Mouse (Mus musculus) retina, postnatal 1 day (tissue): ENCODE measurements around the gene 6030468B19Rik.
"Not testable (repeated sequence)": the region's sequence is repeated elsewhere in the genome, so short reads cannot be mapped to it uniquely, and the experiment has no call there.

Experiments used
- DNase-seq: peaks from one replicate; pipeline ENCODE4 v3.0.0-alpha.2; 2012

Gene 6030468B19Rik

GRCm38 (mm10) chr11:117779434-117780198, 17.8 kb upstream of the 6030468B19Rik start:
- DNase-seq, result peak; percentile 86

GRCm38 (mm10) chr11:117780199-117780515, 17.3 kb upstream of the 6030468B19Rik start:
- DNase-seq, result no peak

DNA sequence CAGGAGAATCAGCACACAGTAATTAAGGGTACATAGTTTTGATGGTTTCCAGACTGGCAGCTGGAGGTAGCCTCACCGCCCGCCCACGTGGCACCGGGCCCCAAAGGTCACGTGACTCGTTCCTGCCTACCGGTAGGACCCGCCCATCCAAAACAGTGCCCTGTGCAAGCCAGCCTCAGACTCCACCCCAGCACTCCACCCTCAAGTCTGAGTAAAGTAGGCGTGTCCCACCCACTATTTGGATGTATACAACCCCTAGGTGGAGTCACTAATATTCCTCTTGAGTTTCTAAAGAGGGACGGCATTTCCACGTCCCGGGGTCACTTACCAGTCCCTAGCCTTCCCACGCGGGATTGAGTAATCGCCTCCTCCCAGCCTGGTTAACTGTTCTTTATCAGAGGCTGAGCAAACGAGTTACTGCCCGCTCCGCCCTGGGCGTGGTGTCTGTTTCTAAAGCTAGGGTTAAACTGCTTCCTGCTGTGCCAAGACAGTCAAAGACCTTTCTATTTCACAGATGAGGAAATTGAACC, 16.8 kb upstream of the 6030468B19Rik start:
- DNase-seq, result peak; percentile 71

- peak; percentile 43 for DNase-seq
Observed at GRCm38 (mm10) chr11:117781199-117781821, 16.1 kb upstream of the 6030468B19Rik start.

DNA sequence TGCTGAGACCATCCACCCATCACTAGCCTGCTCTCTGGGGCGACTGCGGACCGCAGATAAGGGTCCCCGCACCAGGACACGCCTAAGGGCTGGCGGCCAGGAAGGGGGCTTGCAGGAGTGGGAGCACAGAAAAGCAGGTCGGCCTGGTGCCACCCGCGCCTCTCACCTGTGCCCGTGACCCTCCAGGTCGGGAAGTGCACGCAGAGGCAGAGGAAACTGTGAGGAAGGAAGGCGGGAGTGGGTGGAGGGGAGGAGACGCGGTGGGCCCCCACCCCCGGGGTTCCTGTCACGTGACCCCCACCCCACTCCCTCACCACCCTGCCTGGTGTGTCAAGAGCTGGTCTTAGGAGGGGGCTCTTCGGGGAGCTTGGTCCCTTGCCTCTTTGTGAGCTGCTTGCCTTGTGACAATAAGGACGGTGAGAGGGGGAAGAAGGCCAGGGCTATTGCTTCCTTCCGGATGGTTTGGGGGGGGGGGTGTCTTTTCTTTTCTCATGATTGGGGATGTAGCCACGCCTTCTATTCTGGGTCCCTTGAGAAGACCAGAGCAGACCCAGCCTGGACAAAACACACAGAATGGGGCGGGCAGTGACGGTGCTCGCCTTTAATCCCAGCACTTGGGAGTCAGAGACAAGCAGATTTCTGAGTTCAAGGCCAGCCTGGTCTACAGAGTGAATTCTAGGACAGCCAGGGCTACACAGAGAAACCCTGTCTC, 15.3 kb upstream of the 6030468B19Rik start, which contains the start of the genes Tmc8 and Tmc6:
TSS of gene Tmc8 (plus strand) at position 84 of the 712 bp plus-strand sequence.
TSS of gene Tmc6 (minus strand) at position 206 of the 712 bp plus-strand sequence.
- no peak for DNase-seq

DNA sequence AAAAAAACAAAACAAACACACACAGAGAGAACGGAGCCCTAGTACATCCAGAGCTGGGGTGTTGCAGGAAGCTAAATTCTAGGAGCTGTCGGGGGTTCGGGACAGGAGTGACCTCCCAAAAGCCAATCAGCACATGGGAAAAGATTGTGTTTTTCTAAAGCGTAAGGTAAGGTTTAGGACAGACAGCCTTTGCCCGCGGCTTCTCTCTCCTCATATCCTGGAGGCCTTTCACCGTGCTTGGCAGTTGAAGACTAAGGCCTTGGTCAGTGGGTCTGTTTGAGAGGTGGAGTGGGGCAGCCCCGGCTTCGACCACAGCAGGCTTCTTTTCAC, 14.8 kb upstream of the 6030468B19Rik start:
- DNase-seq, result no peak

- peak; percentile 86 for DNase-seq
Observed at GRCm38 (mm10) chr11:117783089-117783488, 14.4 kb upstream of the 6030468B19Rik start.

DNA sequence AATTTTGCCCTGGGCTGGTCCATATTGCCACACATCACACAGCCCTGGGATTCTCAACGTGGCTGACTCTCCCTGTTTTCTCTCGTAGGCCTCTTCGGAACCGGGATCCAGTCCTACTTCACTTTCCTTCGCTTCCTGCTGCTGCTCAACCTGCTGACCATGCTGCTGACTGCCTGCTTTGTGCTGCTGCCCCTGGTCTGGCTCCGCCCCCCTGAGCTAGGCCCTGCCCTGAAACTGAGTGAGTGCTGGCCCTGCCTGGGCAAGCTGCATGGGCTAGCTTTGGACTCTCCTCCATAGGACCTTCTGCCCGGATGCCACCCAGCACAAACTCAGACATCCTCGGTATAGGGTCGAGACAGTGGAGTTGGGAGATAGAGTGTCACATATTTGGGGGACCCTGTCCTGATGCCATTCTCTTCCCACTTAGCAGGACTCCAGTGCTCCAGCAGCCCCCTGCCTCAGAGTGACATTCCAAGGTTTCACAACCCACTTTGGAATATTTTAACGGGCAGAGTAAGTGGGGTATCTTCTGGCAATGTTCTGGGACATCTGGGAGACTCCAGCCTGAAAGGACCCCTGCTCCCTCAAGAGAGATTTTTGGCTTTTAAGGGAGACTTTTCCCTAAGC, 13.7 kb upstream of the 6030468B19Rik start:
- peak; percentile 41 for DNase-seq

DNA sequence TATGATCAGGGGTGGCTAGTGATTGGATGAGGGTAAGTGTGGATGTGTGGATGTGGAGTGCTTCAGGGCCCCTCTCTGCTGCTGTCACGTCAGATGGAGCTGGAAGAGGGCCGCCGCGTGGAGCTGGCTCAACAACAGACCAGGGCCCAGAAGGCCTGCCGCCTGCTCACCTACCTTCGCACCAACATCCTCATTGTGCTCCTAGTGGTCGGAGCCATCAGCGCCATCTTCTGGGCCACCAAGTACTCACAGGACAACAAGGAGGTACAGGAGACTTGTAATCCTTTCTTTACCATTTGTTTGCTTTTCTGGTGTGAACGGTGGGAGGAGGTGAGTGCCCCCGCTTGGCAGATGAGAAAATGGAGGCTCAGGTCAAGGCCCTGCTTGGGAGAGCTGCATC, 11.2 kb upstream of the 6030468B19Rik start:
- peak; percentile 75 for DNase-seq

DNA sequence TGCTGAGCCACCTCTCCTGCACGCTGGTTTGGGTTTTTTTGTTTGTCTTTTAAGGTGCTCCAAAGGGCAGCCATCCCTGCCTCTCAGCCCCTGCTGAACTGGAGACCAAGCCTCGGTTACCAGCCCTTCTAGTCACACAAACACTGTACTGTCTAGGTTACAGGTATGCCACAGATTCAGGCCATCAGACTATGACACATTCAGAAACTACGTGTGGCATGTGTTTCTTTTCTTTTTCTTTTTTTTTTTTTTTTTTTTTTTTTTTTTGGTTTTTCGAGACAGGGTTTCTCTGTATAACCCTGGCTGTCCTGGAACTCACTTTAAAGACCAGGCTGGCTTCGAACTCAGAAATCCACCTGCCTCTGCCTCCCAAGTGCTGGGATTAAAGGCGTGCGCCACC, 9.0 kb upstream of the 6030468B19Rik start:
- not testable (repeated sequence) for DNase-seq

DNA sequence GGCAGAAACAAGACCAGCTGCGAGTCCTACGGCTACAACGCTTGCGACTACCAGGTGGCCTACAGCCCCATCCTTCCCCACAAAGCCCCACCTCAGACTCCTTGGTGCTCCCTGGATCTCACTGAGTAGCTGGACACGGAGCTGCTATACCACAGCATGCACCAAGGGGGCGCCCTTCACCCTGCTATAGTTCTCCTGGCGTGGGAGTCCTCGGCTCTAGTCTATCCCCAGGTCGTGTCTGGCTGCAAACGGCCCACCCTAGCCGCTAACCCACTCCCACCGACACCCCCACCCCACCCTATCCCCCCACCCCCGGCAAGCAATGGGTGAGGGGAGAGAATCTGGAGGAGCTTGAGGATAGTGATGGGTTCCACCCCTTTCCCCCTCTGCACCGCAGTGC, 7.2 kb upstream of the 6030468B19Rik start:
- DNase-seq, result peak; percentile 80

DNA sequence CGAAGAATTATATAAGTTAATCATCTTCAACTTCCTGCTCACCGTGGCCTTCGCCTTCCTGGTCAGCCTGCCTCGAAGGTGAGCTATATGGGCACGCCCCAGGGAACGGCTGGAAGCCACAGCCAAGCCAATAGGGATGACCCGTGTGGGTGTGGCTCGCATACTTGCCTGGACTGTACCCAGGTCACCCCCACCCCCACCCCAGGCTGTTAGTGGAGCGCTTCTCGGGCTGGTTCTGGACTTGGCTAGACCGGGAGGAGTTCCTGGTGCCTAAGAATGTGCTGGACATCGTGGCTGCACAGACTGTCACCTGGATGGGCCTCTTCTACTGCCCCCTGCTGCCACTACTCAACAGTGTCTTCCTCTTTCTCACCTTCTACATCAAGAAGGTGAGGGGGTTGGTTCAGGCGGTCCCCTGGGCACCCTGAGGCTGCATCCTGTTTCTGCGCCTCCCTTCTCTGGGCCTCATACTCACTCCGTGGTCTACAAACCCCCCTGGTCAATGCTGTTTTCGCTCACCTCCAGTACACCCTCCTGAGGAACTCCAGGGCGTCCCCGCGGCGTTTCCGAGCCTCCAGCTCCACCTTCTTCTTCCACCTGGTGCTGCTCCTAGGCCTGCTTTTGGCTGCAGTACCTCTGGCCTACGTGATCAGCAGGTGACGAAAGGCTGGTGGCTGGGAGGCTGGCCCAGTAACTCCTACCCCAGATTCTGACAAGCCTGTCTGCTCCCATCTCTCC, 6.6 kb upstream of the 6030468B19Rik start:
- DNase-seq, result peak; percentile 19

DNA sequence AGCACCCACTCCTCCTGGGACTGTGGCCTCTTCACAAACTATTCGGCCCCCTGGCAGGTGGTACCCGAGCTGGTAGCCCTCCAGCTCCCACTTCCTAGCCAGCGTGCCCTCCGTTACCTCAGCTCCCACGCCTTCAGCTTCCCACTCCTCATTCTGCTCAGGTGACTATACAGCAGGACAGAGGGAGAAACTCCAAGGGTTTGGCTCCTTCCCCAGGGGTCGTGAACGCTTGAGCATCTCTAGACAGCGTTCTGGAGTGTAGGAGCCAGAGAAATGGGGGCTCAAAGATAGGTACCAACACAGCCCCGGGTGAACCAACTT, 6.1 kb upstream of the 6030468B19Rik start:
- DNase-seq, result no peak

- peak; percentile 42 for DNase-seq
Observed at GRCm38 (mm10) chr11:117792281-117792888, 5.1 kb upstream of the 6030468B19Rik start.

GRCm38 (mm10) chr11:117794035-117794551, 3.4 kb upstream of the 6030468B19Rik start:
- DNase-seq, result no peak

DNA sequence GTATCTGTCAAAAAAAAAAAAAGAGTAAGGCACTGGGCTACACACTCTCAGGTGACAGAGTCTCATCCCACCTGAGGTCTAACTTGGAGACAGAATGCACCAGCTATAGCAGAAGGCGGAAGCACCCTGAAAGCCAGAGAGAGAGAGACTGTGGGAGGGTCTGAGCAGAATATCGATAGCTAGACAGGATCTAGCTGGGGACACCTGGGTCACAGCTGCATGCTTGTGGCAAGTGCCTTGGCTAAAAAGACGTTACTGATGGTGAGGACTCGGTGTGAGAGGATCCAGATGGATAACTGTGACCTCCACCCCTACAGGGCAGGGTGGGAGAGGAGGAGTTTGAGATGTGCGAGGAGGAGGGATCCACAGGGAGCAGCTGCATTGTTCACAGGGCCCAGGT, 506 bp upstream of the 6030468B19Rik start:
- no peak for DNase-seq

GRCm38 (mm10) chr11:117798160-117798541, 691 bp downstream of the 6030468B19Rik start:
- no peak for DNase-seq

DNA sequence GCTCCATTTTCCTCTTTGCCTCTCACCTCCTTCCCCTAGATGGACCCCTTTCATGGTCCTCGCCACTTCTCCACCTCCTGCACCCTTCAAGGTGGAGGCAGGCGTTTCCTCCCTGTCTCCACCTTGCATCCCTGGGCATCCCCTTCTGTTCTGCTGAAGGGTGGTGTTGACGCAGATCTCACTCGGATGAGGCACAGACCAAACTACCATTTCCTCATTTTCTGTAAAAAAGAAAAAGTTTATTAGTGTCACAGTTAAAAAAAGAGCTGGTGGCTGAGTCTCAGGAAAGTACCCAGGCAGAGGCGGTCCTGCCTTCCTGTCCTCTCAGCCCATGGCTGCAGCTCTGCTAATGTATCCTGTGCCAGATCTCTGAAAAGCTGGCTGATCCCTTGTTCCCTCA, 1.7 kb downstream of the 6030468B19Rik start:
- no peak for DNase-seq

DNA sequence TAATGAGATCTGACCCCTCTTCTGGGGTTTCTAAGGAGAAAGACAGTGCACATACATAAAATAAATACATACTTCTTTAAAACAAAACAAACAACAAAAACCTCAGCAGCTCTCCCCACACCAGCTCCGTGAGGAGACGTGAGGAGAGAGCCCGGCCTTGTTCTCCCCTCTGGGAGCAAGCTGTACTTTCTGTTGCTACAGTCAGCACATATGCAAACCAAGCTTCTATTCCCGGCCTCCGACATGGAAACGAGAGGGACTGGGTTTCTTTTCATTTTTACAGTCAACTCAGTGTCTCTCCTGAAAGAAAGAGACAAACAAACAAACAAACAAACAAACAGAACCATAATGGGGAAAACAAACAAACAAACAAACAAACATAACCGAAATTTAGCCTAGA, 2.6 kb downstream of the 6030468B19Rik start:
- DNase-seq, result no peak

- DNase-seq, result no peak
Observed at GRCm38 (mm10) chr11:117801650-117802049, 4.2 kb downstream of the 6030468B19Rik start.

DNA sequence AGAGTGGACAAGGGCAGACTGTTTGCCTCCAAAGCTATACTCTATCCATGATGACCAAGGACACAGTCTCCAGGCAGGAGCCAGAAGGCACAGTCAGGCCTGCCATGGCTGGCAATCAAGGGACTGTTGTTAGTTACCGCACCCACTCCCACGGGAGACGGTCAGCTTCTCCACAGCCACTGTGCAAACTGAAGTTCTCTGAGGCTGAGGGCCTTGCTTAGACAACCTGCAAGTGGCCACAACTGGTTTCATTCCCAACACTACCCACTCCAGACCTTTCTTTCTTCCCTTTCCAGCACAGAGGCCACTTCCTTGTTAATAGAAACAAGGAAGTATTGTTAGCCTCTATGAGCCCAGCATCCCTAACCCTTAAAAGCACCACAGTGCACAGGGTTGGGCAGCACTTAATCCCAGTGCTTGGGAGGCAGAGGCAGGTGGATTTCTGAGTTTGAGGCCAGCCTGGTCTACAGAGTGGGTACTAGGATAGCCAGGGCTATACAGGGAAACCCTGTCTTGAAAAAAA, 5.8 kb downstream of the 6030468B19Rik start:
- DNase-seq, result no peak

DNA sequence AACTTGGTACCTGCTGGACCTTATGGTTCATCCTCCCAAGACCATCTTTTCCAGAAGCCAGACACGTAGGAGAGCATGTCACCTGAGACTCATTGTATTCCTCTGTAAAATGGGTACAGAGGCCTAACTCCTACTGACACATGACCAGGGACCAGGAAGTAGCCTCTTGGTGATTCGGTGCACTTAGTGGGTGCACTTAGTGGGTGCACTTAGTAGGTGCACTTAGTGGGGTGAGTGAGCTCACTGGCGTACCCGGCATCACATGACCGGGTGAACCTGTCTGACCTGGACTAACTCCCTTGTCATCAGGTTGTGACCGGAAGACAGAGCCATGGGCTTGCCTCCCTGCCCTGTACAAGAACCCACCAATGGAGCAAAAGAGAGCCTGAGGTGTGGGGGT, 9.3 kb downstream of the 6030468B19Rik start:
- no peak for DNase-seq
